Mouse (Mus musculus): ENCODE data around the gene Dok3. TPM values are rescaled to one million over a fixed set of nuclear protein-coding genes. Genes with fewer than 3 reads are reported as not detected.
A peak's percentile ranks its signal among the peaks of the same experiment; 100 is the strongest.

Gene Dok3
- total RNA-seq, 2 experiments from 2014 or later = 0.77 to 1.5 TPM

DNA sequence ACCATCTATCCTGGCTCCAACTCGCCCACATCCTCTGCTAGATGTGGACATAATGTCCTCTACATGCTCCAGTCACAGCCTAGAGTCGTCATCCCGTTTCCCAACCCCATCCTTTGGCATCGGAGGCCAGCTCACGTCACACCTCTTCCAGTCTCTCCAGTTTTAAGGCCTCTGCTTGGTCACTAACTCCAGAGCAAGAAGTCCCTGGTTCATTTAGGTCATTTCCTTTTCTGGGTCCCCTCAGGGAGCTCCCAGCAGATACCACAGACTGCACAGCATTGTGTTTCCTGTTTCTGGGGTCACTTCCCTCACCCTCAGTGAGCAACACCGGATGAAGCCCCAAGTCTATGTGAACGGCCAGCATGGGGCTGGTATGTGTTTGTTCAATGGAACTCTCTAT, 50.1 kb downstream of the Dok3 start:
- TF ChIP-seq CTCF (IDR thresholded peaks at IDR 0.05) = no peak
- intact Hi-C loops (cut with DNase I) = no loop called here
- DNase-seq = no peak
- Histone ChIP-seq H3K4me3 (no peak overlapping the region), H3K27ac (peak overlapping the region; percentile 10; the same call in 1 of the 2 replicates)

DNA sequence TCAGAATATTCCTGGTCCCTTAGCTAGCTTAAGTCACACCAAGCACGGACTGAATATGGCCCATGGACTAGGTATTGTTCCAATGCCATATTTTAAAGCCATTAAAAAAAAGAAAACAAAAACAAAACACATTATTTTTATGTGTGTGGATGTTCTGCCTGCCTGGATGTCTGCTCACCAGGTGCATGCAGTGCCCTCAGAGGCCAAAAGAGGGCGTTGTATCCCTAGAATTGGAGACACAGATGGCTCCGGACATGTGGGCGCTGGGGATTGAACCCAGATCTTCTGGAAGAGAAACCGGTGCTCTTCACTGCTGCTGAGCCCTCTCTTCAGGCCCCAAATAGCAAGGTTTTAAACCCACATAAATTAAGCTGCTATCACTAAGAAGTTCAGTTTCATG, 51.1 kb downstream of the Dok3 start:
- H3K27ac ChIP-seq = no peak overlapping the region
- no peak overlapping the region for H3K4me3 ChIP-seq
- peak; percentile 55 for DNase-seq
- intact Hi-C loops (cut with DNase I) = loop anchor here (1.0 kb wide), 1 partner anchor 36 kb away; no protein-coding TSS in a partner anchor
- peak; percentile 76 for TF ChIP-seq CTCF (IDR thresholded peaks at IDR 0.05)

DNA sequence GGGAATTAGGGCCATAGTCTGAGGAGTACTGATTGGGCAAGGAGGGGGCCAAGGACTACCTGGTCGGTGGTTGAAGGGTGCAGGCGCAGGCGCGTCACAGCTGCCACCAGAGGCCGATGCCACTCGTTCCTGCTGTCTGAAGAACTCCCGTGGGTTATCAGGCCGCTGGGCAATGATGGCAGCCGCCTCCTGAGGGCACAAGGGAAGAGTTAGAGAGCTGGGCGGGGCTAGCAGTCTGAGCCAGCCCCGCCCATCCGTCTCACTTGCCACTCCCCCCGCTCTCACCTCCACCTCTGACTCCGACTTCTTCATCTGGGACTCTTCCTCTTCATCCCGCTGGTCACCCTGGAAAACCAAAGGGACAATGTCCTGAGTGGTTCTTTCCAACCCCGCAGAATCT, 51.6 kb downstream of the Dok3 start:
- Histone ChIP-seq H3K4me3 (no peak overlapping the region), H3K27ac (no peak overlapping the region)
- no peak for DNase-seq
- intact Hi-C loops (cut with DNase I) = no loop called here
- no peak for TF ChIP-seq CTCF (IDR thresholded peaks at IDR 0.05)

DNA sequence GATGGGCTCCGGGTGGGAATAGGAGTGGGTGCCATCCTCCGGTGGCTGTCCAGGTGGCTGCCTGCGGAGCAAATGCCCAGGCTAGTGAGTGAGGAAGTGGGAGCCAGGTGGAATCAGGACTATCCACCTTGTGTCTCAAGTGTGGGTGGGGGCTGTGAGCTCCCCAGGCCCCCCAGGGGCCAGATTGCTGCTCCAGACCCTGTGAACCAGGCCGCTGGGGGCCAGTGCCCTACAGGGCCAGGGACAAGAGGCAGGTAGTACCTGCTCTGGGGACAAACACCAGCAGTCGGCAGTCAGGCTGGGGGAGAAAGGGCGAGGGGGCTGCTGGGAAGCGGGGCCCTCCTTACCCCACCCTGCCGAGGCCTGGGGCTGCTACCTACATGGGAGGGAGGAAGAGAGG, 52.8 kb downstream of the Dok3 start:
- no peak overlapping the region for H3K4me3 ChIP-seq
- H3K27ac ChIP-seq = no peak overlapping the region
- TF ChIP-seq CTCF (IDR thresholded peaks at IDR 0.05) = no peak
- DNase-seq = no peak
- intact Hi-C loops (cut with DNase I) = no loop called here

DNA sequence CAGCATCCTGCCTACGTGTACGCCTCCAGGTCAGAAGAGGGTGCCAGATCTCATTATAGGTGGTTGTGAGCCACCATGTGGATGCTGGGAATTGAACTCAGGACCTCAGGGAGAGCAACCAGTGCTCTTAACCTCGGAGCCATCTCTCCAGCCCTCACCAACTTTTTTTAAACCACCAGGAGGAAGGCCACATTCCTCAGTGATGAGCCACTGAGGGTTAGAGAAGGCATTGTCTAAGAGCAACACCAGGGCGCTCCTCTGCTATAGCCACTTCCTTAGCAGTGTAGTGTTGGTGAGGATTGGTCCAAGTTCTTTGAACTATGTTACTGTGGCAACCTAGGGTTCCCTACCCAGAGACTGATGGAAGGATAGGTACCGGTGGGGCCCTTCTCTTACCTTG, 53.3 kb downstream of the Dok3 start:
- DNase-seq = no peak
- H3K4me3 ChIP-seq = no peak overlapping the region
- intact Hi-C loops (cut with DNase I) = no loop called here
- H3K27ac ChIP-seq = no peak overlapping the region
- no peak for TF ChIP-seq CTCF (IDR thresholded peaks at IDR 0.05)

DNA sequence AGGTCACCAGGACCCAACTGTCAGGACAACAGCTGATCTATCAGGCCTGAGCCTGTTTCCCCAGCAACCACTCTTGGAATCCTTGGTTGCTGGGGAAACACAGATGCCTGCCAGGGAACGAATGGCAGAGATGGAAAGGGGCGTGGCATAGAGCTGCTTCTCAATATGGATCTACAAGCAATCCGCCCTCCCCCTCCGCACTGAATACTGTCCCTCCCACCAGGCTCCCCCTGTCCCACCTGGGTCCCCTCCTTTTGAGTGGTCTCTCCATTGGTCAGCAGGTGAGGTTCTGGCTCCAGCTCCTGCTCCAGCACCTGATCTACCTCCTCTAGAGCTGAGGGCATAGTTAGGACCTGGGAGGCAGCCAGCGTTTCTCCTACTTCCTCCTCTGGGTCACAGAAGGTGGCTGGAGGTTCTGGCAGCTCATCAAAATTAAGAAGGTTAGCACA, 54.5 kb downstream of the Dok3 start:
- TF ChIP-seq CTCF (IDR thresholded peaks at IDR 0.05) = no peak
- intact Hi-C loops (cut with DNase I) = no loop called here
- Histone ChIP-seq H3K4me3 (no peak overlapping the region), H3K27ac (no peak overlapping the region)
- DNase-seq = no peak

DNA sequence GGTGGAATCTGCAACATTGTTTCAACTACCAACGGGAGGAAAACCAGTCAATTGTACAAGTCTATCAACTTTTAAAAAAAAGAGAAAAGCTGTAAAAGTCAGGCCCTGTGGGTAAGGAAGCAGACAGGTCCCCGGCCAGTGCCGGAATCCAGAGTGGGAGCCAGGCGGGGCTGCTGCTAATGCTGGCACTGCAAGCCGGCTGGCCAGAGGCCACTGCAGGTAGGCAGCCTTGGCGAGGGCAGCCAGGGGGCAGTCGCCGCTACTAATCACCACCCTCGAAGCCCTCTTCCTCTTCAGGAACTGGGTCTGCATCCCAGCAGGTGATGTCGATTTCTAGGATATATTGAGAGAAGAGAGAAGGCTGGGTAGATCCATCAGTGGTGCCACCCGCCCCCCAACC, 55.1 kb downstream of the Dok3 start:
- TF ChIP-seq CTCF (IDR thresholded peaks at IDR 0.05) = 0 out of 2 replicates have a peak, but pooled peaks have one; percentile 2
- Histone ChIP-seq H3K4me3 (no peak overlapping the region), H3K27ac (no peak overlapping the region)
- intact Hi-C loops (cut with DNase I) = no loop called here
- DNase-seq = no peak

Small RNA genes within 50 kb of the gene (microRNA-seq; reads per million reads assigned to microRNA genes)
- gene Mir6944 = 2.2 reads per million
- 3.6 reads per million for gene Mir6945

Other genes starting within 250 kb of the Dok3 start
- 10 to 100 TPM; 15.6 to 19.6 TPM for gene Prelid1, start 208.8 kb downstream of the Dok3 start, total RNA-seq (2021)
- 10 to 100 TPM; 29.2 to 33.5 TPM for gene Rab24, start 207.3 kb downstream of the Dok3 start, total RNA-seq (2021)
- gene Mxd3, start 199.5 kb downstream of the Dok3 start, total RNA-seq (2021) = not detected
- gene Lman2, start 166.5 kb downstream of the Dok3 start, total RNA-seq (2021) = 10 to 100 TPM; 36.7 to 42.3 TPM
- under 1 TPM in 1 of 2 experiments, not detected in 1; 0.20 TPM for gene Rgs14, start 159.6 kb downstream of the Dok3 start, total RNA-seq (2021)
- not detected for gene Slc34a1, start 131.1 kb downstream of the Dok3 start, total RNA-seq (2021)
- gene Pfn3, start 114.1 kb downstream of the Dok3 start, total RNA-seq (2021) = not detected
- not detected for gene F12, start 102.5 kb downstream of the Dok3 start, total RNA-seq (2021)
- gene Grk6, start 84.2 kb downstream of the Dok3 start, total RNA-seq (2021) = 1 to 10 TPM; 9.6 to 10.0 TPM
- under 1 TPM; 0.18 to 0.22 TPM for gene Prr7, start 65.0 kb downstream of the Dok3 start, total RNA-seq (2021)
- 1 to 10 TPM; 4.9 to 7.7 TPM for gene Dbn1, start 41.2 kb downstream of the Dok3 start, total RNA-seq (2021)
- gene Pdlim7, start 15.6 kb downstream of the Dok3 start, total RNA-seq (2021) = 100 to 1,000 TPM; 424 to 537 TPM
- 10 to 100 TPM; 10.6 to 11.5 TPM for gene Ddx41, start 7.4 kb upstream of the Dok3 start, total RNA-seq (2021)
- gene Fam193b, start 41.8 kb upstream of the Dok3 start, total RNA-seq (2021) = 10 to 100 TPM; 14.4 to 16.6 TPM
- 10 to 100 TPM; 53.3 to 77.0 TPM for gene Tmed9, start 44.4 kb upstream of the Dok3 start, total RNA-seq (2021)
- 1 to 10 TPM; 5.9 to 7.1 TPM for gene B4galt7, start 70.6 kb upstream of the Dok3 start, total RNA-seq (2021)
- gene Caml, start 93.7 kb upstream of the Dok3 start, total RNA-seq (2021) = 1 to 10 TPM; 9.7 to 9.9 TPM
- gene Ddx46, start 105.7 kb upstream of the Dok3 start, total RNA-seq (2021) = 10 to 100 TPM; 20.9 to 26.9 TPM
- 10 to 100 TPM; 29.4 to 33.2 TPM for gene B230219D22Rik, start 163.8 kb upstream of the Dok3 start, total RNA-seq (2021)
- gene Txndc15, start 185.4 kb upstream of the Dok3 start, total RNA-seq (2021) = 10 to 100 TPM; 33.3 to 34.4 TPM
- gene Pcbd2, start 198.1 kb upstream of the Dok3 start, total RNA-seq (2021) = 10 to 100 TPM; 18.2 to 25.7 TPM